Mouse (Mus musculus): ENCODE measurements around the gene Prkx. TPM values are rescaled to one million over a fixed set of nuclear protein-coding genes. Genes with fewer than 3 reads are reported as not detected.

The Prkx gene
- polyA plus RNA-seq, 1 experiment = 22.3 TPM

DNA sequence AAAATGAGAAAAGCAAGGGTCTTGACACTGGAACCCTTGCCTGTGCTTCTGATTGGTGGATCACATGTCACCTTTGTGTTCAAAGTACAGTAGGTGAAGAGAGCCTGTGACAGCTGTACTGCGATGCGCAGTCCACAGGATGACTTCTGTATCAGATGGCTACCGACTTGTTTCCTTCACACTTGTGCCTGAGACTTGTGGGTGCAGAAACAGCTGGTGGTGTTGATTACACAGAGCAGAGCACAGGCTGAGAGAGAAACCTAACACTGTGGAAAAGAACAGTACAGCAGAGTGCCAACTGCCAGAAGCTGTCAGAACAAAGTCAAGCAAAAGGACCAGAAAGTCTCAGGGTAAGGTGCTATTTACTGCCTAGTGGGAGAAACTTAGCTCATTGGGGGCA is 7.4 kb downstream of the Prkx start:
- DNase-seq (ENCODE audit: low read depth) = no peak
- TF ChIP-seq CTCF (IDR thresholded peaks at IDR 0.05; ENCODE audit: borderline replicate concordance, extremely low read depth, insufficient read depth, insufficient read length) (no peak), POLR2A (IDR thresholded peaks at IDR 0.05; ENCODE audit: borderline replicate concordance, extremely low read depth, insufficient read depth, insufficient read length, poor library complexity, severe bottlenecking) (no peak)

DNA sequence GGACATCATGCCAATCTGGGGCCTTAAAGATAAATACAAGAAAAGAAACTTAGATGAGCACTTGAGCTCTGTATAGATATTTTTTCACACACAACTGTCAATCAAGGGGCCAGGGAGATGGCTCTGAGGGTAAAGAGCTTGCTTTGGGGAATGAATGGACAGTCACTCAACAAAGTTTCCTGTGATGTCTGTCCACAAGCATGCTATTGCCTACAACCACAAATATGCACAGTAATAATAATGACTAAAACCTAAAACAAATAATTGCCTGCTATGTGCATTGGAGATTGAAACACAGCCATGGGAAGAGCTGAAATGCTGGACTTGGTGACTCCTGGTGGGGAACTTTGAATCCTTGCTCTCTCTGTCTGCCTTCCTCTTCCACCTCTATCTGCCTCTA is 9.7 kb downstream of the Prkx start:
- DNase-seq (ENCODE audit: low read depth) = no peak
- TF ChIP-seq CTCF (IDR thresholded peaks at IDR 0.05; ENCODE audit: borderline replicate concordance, extremely low read depth, insufficient read depth, insufficient read length) (no peak), POLR2A (IDR thresholded peaks at IDR 0.05; ENCODE audit: borderline replicate concordance, extremely low read depth, insufficient read depth, insufficient read length, poor library complexity, severe bottlenecking) (no peak)

GRCm38 (mm10) chrX:77777822-77778221 is 18.3 kb downstream of the Prkx start:
- TF ChIP-seq CTCF (IDR thresholded peaks at IDR 0.05; ENCODE audit: borderline replicate concordance, extremely low read depth, insufficient read depth, insufficient read length) (peak; percentile 3; the same call in 1 of the 2 replicates), POLR2A (IDR thresholded peaks at IDR 0.05; ENCODE audit: borderline replicate concordance, extremely low read depth, insufficient read depth, insufficient read length, poor library complexity, severe bottlenecking) (no peak)
- DNase-seq (ENCODE audit: low read depth) = no peak

GRCm38 (mm10) chrX:77765153-77765552 is 30.9 kb downstream of the Prkx start:
- TF ChIP-seq CTCF (IDR thresholded peaks at IDR 0.05; ENCODE audit: borderline replicate concordance, extremely low read depth, insufficient read depth, insufficient read length) = no peak
- TF ChIP-seq POLR2A (IDR thresholded peaks at IDR 0.05; ENCODE audit: borderline replicate concordance, extremely low read depth, insufficient read depth, insufficient read length, poor library complexity, severe bottlenecking) = no peak
- no peak for DNase-seq (ENCODE audit: low read depth)

DNA sequence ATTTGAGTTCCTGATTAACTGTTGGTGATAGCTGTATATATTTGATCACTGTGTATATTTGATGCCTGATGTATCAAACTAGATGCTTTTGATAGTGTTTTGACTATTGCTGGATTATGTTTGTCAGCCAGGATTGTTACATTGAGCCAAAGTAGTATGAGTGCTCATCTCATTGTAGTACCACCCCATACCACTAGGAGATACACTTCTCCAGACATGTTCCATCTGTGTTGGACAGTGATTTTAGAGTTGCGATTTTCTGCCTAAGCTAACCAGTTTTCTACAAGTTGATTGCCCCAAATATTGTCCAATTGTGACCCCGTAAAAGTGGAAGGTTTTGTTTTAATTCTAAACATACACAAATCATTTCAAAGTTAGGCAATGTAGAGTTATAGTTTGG is 51.8 kb downstream of the Prkx start:
- TF ChIP-seq CTCF (IDR thresholded peaks at IDR 0.05; ENCODE audit: borderline replicate concordance, extremely low read depth, insufficient read depth, insufficient read length) = no peak
- no peak for TF ChIP-seq POLR2A (IDR thresholded peaks at IDR 0.05; ENCODE audit: borderline replicate concordance, extremely low read depth, insufficient read depth, insufficient read length, poor library complexity, severe bottlenecking)
- no peak for DNase-seq (ENCODE audit: low read depth)

GRCm38 (mm10) chrX:77741383-77741782 is 54.7 kb downstream of the Prkx start:
- TF ChIP-seq CTCF (IDR thresholded peaks at IDR 0.05; ENCODE audit: borderline replicate concordance, extremely low read depth, insufficient read depth, insufficient read length) (peak; percentile 48; the same call in 1 of the 2 replicates), POLR2A (IDR thresholded peaks at IDR 0.05; ENCODE audit: borderline replicate concordance, extremely low read depth, insufficient read depth, insufficient read length, poor library complexity, severe bottlenecking) (no peak)
- DNase-seq (ENCODE audit: low read depth) = peak; percentile 49

DNA sequence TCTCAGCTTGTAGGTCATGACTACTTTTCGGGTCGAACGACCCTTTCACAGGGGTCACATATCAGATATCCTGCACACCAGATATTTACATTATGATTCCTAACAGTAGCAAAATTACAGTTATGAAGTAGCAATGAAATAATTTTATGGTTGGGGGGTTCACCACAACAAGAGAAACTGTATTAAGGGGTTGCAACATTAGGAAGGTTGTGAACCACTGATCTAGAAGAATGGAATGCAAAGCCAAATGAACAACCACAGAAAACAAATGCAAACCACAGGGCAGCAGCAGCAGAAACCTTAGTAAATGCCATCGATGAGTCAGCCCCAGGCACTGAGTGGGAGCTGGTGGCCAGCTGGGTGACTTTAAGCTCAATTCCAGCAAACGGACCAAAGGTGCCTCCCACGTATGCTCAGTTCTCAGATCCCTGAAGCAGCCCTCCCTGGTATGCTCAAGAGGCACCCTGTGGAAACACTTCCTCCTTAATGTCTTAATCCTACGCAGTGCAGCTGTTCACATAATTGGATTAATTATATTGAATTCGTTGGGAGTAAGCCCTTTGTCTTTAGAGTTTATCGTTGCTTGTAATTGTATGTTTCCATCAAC is 62.0 kb downstream of the Prkx start:
- DNase-seq (ENCODE audit: low read depth) = peak; percentile 7
- TF ChIP-seq POLR2A (IDR thresholded peaks at IDR 0.05; ENCODE audit: borderline replicate concordance, extremely low read depth, insufficient read depth, insufficient read length, poor library complexity, severe bottlenecking) (no peak), CTCF (IDR thresholded peaks at IDR 0.05; ENCODE audit: borderline replicate concordance, extremely low read depth, insufficient read depth, insufficient read length) (no peak)

- DNase-seq (ENCODE audit: low read depth) = peak; percentile 75
- peak; percentile 63; the same call in 1 of the 2 replicates for TF ChIP-seq CTCF (IDR thresholded peaks at IDR 0.05; ENCODE audit: borderline replicate concordance, extremely low read depth, insufficient read depth, insufficient read length)
- TF ChIP-seq POLR2A (IDR thresholded peaks at IDR 0.05; ENCODE audit: borderline replicate concordance, extremely low read depth, insufficient read depth, insufficient read length, poor library complexity, severe bottlenecking) = no peak
Measured at GRCm38 (mm10) chrX:77720298-77720697, 75.8 kb downstream of the Prkx start.

Other genes with a start within 250 kb of the Prkx start
- not detected in 2 replicates for gene Pbsn, start 57.3 kb upstream of the Prkx start, polyA plus RNA-seq (2012; rRNA removed)
- gene Gm14744, start 68.5 kb upstream of the Prkx start, polyA plus RNA-seq (2012; rRNA removed) = not detected in 2 replicates
- gene 5430402E10Rik, start 128.8 kb upstream of the Prkx start, polyA plus RNA-seq (2012; rRNA removed) = not detected in 2 replicates

Data from brain, embryonic 14.5 days (tissue).